Mouse (Mus musculus) CH12.LX (cell line): ENCODE results near the gene Ppfia3. TPM values are rescaled to one million over a fixed set of nuclear protein-coding genes. Genes with fewer than 3 reads are reported as not detected.

Experiments used
- DNase-seq: peaks from one replicate; pipeline ENCODE4 v3.0.0-alpha.2; 2013; ENCODE audit errors: extremely low read depth
- H3K27ac ChIP-seq: 2 replicates; pipeline ENCODE4 v1.5.1; 2012; ENCODE audit warnings: low read depth, mild to moderate bottlenecking, control low read depth, moderate library complexity; ENCODE audit not compliant: insufficient read depth
- H3K27me3 ChIP-seq: replicated peaks from 2 replicates; pipeline ENCODE3; 2012; ENCODE audit warnings: inconsistent platforms
- H3K36me3 ChIP-seq, 2 experiments: replicated peaks in 1 of 2; 2 replicates each; pipeline versions ENCODE3 to v1.6.1; 2012; ENCODE audit warnings: inconsistent platforms in 1 of 2, low read length in 1 of 2, mild to moderate bottlenecking in 1 of 2, mixed read lengths in 1 of 2, moderate library complexity in 1 of 2; ENCODE audit not compliant: control insufficient read depth in 1 of 2, insufficient read depth in 1 of 2
- H3K4me1 ChIP-seq, 2 experiments: 2 replicates each; pipeline ENCODE4 v1.6.1; 2012; ENCODE audit warnings: inconsistent platforms in 1 of 2, moderate library complexity in 1 of 2; ENCODE audit not compliant: insufficient read depth in 2 of 2, control insufficient read depth in 1 of 2
- H3K4me2 ChIP-seq: 2 replicates; pipeline ENCODE4 v1.6.1; 2012; ENCODE audit warnings: low read depth, mild to moderate bottlenecking, control low read depth; ENCODE audit not compliant: poor library complexity, insufficient read depth, severe bottlenecking
- H3K4me3 ChIP-seq, 3 experiments: fragments of 150-350 bp in 1 of 3; sonication (generic) in 1 of 3; replicated peaks in 1 of 3; 2 replicates each; pipeline versions ENCODE3 to v1.5.1; 2011 to 2012; ENCODE audit warnings: low read depth in 2 of 3, low read length in 2 of 3, mild to moderate bottlenecking in 2 of 3, moderate library complexity in 2 of 3, control low read depth in 1 of 3, improper control_type of control experiment in 1 of 3, inconsistent platforms in 1 of 3, mixed read lengths in 1 of 3; ENCODE audit not compliant: poor library complexity in 1 of 3
- H3K79me2 ChIP-seq: replicated peaks from 2 replicates; pipeline ENCODE4 v1.6.1; 2012; ENCODE audit warnings: mild to moderate bottlenecking, moderate library complexity; ENCODE audit not compliant: control insufficient read depth, poor library complexity, insufficient read depth, severe bottlenecking; ENCODE audit errors: extremely low read depth
- H3K9ac ChIP-seq: 2 replicates; pipeline ENCODE4 v1.6.1; 2012; ENCODE audit warnings: low read depth, mild to moderate bottlenecking, control low read depth, moderate library complexity; ENCODE audit not compliant: insufficient read depth
- H3K9me3 ChIP-seq: replicated peaks from 2 replicates; pipeline ENCODE3; 2012; ENCODE audit warnings: low read length, inconsistent platforms, mixed read lengths
- E2F4 ChIP-seq: IDR thresholded peaks from 2 replicates; pipeline ENCODE4 v1.6.1; 2011; ENCODE audit warnings: low read depth, low read length, improper control_type of control experiment; ENCODE audit not compliant: insufficient replicate concordance
- ETS1 ChIP-seq: conservative IDR thresholded peaks from 2 replicates; pipeline ENCODE4 v1.6.1; 2012; ENCODE audit warnings: low read depth, mild to moderate bottlenecking, inconsistent platforms, low read length, improper control_type of control experiment, moderate library complexity
- HCFC1 ChIP-seq: IDR thresholded peaks from 2 replicates; pipeline ENCODE4 v1.6.1; 2012; ENCODE audit warnings: low read depth, mild to moderate bottlenecking, inconsistent platforms, low read length, improper control_type of control experiment
- IRF4 ChIP-seq: IDR thresholded peaks from 2 replicates; pipeline ENCODE4 v1.6.1; 2014; ENCODE audit warnings: low read depth, mild to moderate bottlenecking, inconsistent platforms, low read length, improper control_type of control experiment
- JUN ChIP-seq: IDR thresholded peaks from 2 replicates; pipeline ENCODE4 v1.6.1; 2011; ENCODE audit warnings: low read depth, mild to moderate bottlenecking, low read length, improper control_type of control experiment, moderate library complexity; ENCODE audit not compliant: insufficient read depth
- JUND ChIP-seq: conservative IDR thresholded peaks from 2 replicates; pipeline ENCODE4 v1.6.1; 2011; ENCODE audit warnings: low read depth, low read length, improper control_type of control experiment
- KAT2A ChIP-seq: IDR thresholded peaks from 2 replicates; pipeline ENCODE4 v1.6.1; 2012; ENCODE audit warnings: low read length, improper control_type of control experiment, inconsistent platforms; ENCODE audit not compliant: insufficient replicate concordance
- MAFK ChIP-seq: IDR thresholded peaks from 2 replicates; pipeline ENCODE4 v1.6.1; 2011; ENCODE audit warnings: low read length, improper control_type of control experiment; ENCODE audit not compliant: insufficient replicate concordance
- MAX ChIP-seq: IDR thresholded peaks from 2 replicates; pipeline ENCODE4 v1.6.1; 2011; ENCODE audit warnings: low read length, improper control_type of control experiment
- MAZ ChIP-seq: IDR thresholded peaks from 2 replicates; pipeline ENCODE4 v1.6.1; 2012; ENCODE audit warnings: low read depth, mild to moderate bottlenecking, inconsistent platforms, low read length, improper control_type of control experiment, moderate library complexity
- MEF2A ChIP-seq: IDR thresholded peaks from 2 replicates; pipeline ENCODE4 v1.6.1; 2014; ENCODE audit warnings: low read depth, mild to moderate bottlenecking, inconsistent platforms, low read length, improper control_type of control experiment, borderline replicate concordance
- MYC ChIP-seq: IDR thresholded peaks from 2 replicates; pipeline ENCODE4 v1.6.1; 2011; ENCODE audit warnings: low read depth, mild to moderate bottlenecking, improper control_type of control experiment, low read length
- NELFE ChIP-seq: IDR thresholded peaks from 2 replicates; pipeline ENCODE4 v1.6.1; 2011; ENCODE audit warnings: low read depth, low read length, improper control_type of control experiment
- NRF1 ChIP-seq: IDR thresholded peaks from 2 replicates; pipeline ENCODE4 v1.6.1; 2014; ENCODE audit warnings: low read depth, mild to moderate bottlenecking, inconsistent platforms, low read length, improper control_type of control experiment, moderate library complexity
- PAX5 ChIP-seq: IDR thresholded peaks from 2 replicates; pipeline ENCODE4 v1.6.1; 2012; ENCODE audit warnings: low read length, inconsistent platforms, mixed read lengths
- POLR2A ChIP-seq: IDR thresholded peaks from 2 replicates; pipeline ENCODE4 v1.6.1; 2011; ENCODE audit warnings: low read depth, mild to moderate bottlenecking, improper control_type of control experiment, low read length
- POLR2AphosphoS2 ChIP-seq: IDR thresholded peaks from 2 replicates; pipeline ENCODE4 v1.6.1; 2011; ENCODE audit warnings: low read depth, low read length, improper control_type of control experiment
- SIN3A ChIP-seq: IDR thresholded peaks from 2 replicates; pipeline ENCODE4 v1.6.1; 2012; ENCODE audit warnings: low read length, improper control_type of control experiment, inconsistent platforms
- SMC3 ChIP-seq: IDR thresholded peaks from 2 replicates; pipeline ENCODE4 v1.6.1; 2011; ENCODE audit warnings: low read depth, low read length, improper control_type of control experiment
- TBP ChIP-seq: conservative IDR thresholded peaks from 2 replicates; pipeline ENCODE4 v1.6.1; 2011; ENCODE audit warnings: low read depth, low read length, improper control_type of control experiment
- TCF12 ChIP-seq: IDR thresholded peaks from 2 replicates; pipeline ENCODE4 v1.6.1; 2014; ENCODE audit warnings: low read depth, mild to moderate bottlenecking, inconsistent platforms, low read length, improper control_type of control experiment
- UBTF ChIP-seq: IDR thresholded peaks from 2 replicates; pipeline ENCODE4 v1.6.1; 2012; ENCODE audit warnings: low read depth, mild to moderate bottlenecking, inconsistent platforms, low read length, improper control_type of control experiment, moderate library complexity
- ZC3H11A ChIP-seq: IDR thresholded peaks from 2 replicates; pipeline ENCODE4 v1.6.1; 2012; ENCODE audit warnings: low read depth, mild to moderate bottlenecking, inconsistent platforms, low read length, improper control_type of control experiment
- ZNF384 ChIP-seq: IDR thresholded peaks from 2 replicates; pipeline ENCODE4 v1.6.1; 2012; ENCODE audit warnings: low read depth, low read length, improper control_type of control experiment, inconsistent platforms
- dilution Hi-C: fragments of 300-500 bp; cut with MboI; formaldehyde crosslinking; loops from 2 replicates; pipeline ENCODE4 v1.14.3; 2020; ENCODE audit warnings: low sequenced_read_pairs; ENCODE audit not compliant: extremely low pct_unique_long_range_greater_than_20kb, extremely low pct_ligation_motif_present
- in situ Hi-C: fragments of 300-500 bp; cut with MboI; formaldehyde crosslinking; loops from 3 replicates; pipeline ENCODE4 v1.14.3; 2019; ENCODE audit warnings: low sequenced_read_pairs, low pct_ligation_motif_present, low pct_unique_long_range_greater_than_20kb, mixed read lengths
- polyA plus RNA-seq: library from polyadenylated mRNA; unstranded; fragments of >175 nt; gene quantifications from 2 replicates; pipeline ENCODE4 v1.2.1, GENCODE M21; 2012; ENCODE audit warnings: low read depth; ENCODE audit not compliant: insufficient read length
- total RNA-seq, 2 experiments: library from RNA; depleted of rRNA; stranded (reverse); fragments of 300-350 nt in 1 of 2; fragments of >200 nt in 1 of 2; gene quantifications; 2 replicates each; pipeline ENCODE4 v1.2.3; 2012 to 2014

Ppfia3 gene
- total and polyA plus RNA-seq, 3 experiments: 0.21 to 1.9 (median 0.61) TPM

DNA sequence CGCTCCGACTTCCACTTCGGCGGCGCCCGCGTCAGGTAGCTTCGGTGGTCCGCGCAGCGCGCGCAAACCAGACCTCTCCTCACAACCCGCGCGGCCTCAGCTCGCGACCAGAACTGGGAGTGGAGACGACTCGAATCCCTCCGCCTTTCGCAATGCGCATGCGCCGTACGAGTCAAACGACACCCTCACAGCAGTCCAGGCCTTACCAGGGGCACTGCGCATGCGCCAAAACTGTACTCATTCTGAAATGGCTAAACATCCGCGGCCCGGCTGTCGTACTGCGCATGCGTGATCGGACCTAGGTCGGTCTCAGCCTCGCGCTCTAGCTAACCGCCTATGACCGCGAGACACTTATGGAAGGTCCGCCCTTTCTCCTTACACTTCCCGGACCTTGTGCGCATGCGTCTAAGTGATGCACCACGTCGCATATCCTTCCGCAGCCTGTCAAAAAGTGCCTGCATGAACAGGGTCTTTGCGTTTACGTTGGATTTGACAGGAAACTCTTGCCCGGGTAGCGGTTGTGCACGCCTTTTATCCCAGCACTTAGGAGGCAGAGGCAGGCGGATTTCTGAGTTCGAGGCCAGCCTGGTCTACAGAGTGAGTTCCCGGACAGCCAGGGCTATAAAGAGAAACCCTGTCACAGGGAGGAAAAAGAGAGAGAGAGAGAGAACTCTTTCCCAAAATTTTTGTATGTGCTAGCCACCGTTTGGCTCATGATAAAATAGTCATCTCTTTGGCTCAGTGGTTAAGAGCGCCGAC lies 28.9 kb upstream of the Ppfia3 start, which contains the start of gene Snrnp70 (continued):
- TF ChIP-seq NELFE (peak; percentile 92), JUND (no peak), MAFK (no peak), KAT2A (peak; percentile 96), SMC3 (no peak), MEF2A (peak; percentile 22; the same call in 1 of the 2 replicates), SIN3A (peak; percentile 92), ZC3H11A (no peak)

DNA sequence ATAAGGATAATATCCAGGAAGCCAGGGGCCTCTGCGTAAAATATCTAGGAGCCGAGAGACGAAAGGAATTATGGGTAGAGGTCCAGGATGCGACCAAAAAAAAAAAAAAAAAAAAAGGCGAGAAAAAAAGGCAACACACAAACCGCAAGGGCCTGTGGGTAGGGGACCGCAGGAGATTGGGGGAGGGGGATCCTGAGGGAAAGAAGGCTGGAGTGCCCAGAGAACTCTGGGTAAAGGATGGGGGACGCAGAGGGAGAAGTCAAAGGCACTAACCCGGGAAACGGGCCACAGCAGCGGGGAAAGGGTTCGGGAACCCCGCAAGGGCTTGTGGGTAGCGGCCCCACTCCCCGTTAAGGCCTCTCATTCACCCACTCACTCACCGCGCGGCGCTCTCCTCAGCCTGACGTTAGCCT lies 28.3 kb upstream of the Ppfia3 start:
- H3K4me3 ChIP-seq: peak overlapping the region; percentile 78 to 97 (median 89)
- dilution Hi-C loops (no loop called here), in situ Hi-C loops (loop anchor here (10.0 kb wide), 1 partner anchor 90 kb away; no protein-coding TSS in a partner anchor)
- H3K27ac ChIP-seq: peak overlapping the region; percentile 71
- H3K4me2 ChIP-seq: peak overlapping the region; percentile 87; the same call in 1 of the 2 replicates
- DNase-seq: no peak
- H3K79me2 ChIP-seq: peaks cover 44% of the 10 kb centered on the region
- H3K4me1 ChIP-seq: peaks cover 0 to 24% of the 10 kb centered on the region in 2 experiments; a peak in 2 of 4 replicates
- no peaks in the 10 kb centered on the region for H3K27me3 ChIP-seq
- H3K36me3 ChIP-seq: peaks cover 26 to 41% of the 10 kb centered on the region in 2 experiments
- TF ChIP-seq ZNF384: peak; percentile 93
- TF ChIP-seq ETS1: no peak
- no peaks in the 10 kb centered on the region for H3K9me3 ChIP-seq
- peak overlapping the region; percentile 84 for H3K9ac ChIP-seq

DNA sequence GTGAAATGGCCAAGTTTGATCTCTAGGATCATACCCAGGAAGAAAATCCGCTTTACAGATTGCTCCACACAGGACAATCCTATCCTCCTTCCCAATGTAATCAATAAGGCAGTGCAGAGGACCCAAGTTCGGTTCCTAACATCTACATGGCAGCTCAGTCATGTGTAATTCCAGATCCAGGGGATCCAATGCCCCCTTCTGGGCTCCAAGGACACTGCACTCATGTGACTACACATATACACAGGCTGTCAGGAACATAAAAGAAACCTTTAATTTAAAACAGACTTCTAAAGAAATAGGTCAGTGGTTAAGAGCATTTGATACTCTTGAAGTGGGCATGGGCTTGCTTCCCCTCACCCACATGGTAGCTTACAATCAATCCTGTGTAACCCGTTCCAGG lies 19.3 kb upstream of the Ppfia3 start:
- dilution Hi-C loops: no loop called here
- Histone ChIP-seq H3K4me1 (no peaks in the 10 kb centered on the region), H3K79me2 (peaks cover 47% of the 10 kb centered on the region), H3K27me3 (no peaks in the 10 kb centered on the region), H3K36me3 (peaks cover 86 to 97% of the 10 kb centered on the region in 2 experiments), H3K4me2 (no peak overlapping the region), H3K9ac (no peak overlapping the region), H3K27ac (no peak overlapping the region), H3K9me3 (no peaks in the 10 kb centered on the region), H3K4me3 (no peak overlapping the region)
- TF ChIP-seq KAT2A: no peak
- TF ChIP-seq SMC3: no peak
- TF ChIP-seq POLR2AphosphoS2: no peak
- no peak for TF ChIP-seq PAX5
- no peak for TF ChIP-seq HCFC1
- no peak for TF ChIP-seq MAX
- TF ChIP-seq NRF1: no peak
- no peak for TF ChIP-seq E2F4
- no peak for TF ChIP-seq IRF4
- TF ChIP-seq JUN: no peak
- no peak for TF ChIP-seq MYC
- TF ChIP-seq TBP: no peak
- TF ChIP-seq JUND: no peak
- no peak for TF ChIP-seq MEF2A
- TF ChIP-seq MAZ: no peak
- no peak for TF ChIP-seq POLR2A
- no peak for TF ChIP-seq TCF12
- TF ChIP-seq UBTF: no peak
- in situ Hi-C loops: no loop called here
- DNase-seq: no peak
